Mouse (Mus musculus): ENCODE measurements at regions not wholly inside any gene's neighbourhood (a gene's known extent, or its start where the extent isn't known, plus 50 kb on each side); places are given as distances from the start of the nearest gene placed in this dataset.

DNA sequence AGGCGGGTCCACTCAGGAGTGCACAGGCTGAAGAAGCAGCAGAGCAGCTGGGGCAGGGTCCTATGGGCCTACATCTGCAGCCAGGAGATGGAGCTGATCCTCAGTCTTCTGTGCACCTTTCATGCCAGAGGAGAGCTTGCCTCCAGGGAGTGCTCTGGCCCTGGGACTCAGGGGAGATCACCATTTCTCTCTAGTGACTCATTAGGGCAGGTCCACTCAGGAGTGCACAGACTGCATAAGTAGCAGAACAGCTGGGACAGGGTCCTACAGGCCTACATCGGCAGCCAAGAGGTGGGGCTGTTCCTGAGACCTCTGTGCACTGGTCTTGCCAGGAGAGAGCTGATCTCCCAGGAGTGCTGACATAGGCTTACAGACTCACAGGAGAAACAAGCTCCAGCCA is 159.4 kb upstream of the Gm21897 start:
- DNase-seq (ENCODE audit: low read depth, low spot score), result no peak

DNA sequence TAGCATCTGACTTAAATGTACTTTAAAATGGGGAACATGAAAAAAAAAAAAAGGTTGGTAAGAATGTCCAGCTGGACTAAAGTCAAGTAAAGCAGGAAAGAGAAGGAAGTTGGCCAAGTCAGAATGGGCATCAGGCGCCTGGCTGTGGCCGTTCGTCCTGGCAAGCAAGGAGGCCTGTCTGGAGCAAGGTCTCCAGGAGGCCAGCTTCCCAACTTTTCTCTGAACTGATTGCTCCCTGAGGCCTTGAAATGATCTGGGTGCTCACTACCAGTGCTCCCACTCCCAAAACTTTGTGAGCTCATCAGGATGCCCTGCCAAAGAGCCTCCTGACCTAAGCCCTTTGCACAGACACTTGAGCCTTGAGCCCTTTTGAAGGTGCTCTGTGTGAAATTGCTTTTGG is 141.7 kb upstream of the Gm21897 start:
- no peak for DNase-seq (ENCODE audit: low read depth, low spot score)

DNA sequence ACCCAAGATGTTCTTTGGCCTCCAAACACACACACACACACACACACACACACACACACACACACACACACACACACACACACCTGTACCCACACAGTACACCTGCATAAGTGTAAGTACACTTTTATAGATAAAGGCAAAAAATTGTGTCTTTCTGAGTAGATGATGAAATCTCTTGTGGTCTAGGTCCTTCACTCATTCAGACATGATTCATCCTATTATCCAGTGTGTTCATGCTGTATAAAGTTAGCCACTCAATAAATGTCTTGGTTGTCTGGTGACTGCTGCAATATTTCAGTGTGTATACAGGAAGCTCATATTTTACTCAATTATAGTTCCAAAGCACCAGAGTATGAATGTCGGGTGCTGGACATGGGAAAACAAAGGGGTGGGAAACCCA is 131.5 kb upstream of the Gm21897 start:
- no peak for DNase-seq (ENCODE audit: low read depth, low spot score)

DNA sequence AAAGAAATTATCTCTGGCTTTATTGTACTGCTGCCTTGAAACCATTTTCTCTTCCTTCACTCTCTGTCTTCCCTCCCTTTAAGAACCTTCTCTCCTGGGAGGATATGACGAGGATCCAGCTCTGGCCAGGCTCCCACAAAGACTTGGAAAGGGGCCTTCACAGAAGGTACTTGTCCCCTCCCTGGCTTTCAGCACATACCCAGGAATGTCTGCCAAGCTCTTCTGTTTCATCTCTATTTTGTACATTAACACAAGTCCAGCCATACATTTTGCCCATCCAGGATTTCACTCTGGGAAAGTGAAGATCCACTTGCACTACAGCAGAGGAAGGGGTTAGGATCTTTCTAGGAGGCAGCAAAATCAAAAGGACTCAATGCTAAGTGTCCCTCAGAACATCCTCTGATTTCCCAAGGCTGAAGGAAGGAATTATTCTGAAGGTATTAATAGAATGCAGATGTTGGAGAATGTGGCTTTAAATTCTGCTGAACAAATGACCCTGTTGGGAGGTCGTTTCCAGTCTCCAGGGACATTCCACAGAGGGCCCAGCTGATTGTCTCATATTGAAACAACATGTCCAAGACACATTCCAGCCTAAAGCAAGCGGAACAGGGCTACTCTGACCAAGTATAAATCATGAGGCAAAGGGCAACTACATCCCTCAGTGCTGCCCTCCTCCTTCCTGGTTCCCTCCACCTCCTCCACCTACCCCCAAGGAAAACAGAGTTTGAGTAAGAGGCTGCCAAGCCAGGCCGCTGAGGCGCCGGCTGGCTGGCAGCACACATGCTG is 122.1 kb upstream of the Gm21897 start:
- peak; percentile 6 for DNase-seq (ENCODE audit: low read depth, low spot score)

DNA sequence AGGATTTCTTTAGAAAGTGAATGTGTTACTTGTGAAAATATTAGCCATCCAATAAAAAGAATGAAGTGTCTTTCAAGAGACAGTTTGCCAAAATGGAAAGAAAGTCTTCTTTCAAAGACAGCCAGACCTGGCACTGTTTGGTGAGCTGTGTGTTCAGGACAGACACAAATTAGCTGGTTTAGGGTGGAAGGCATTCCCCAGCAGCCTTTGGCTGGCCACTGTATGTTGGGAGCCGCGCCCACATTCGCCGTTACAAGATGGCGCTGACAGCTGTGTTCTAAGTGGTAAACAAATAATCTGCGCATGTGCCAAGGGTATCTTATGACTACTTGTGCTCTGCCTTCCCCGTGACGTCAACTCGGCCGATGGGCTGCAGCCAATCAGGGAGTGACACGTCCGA is 121.3 kb upstream of the Gm21897 start:
- peak; percentile 2 for DNase-seq (ENCODE audit: low read depth, low spot score)

DNA sequence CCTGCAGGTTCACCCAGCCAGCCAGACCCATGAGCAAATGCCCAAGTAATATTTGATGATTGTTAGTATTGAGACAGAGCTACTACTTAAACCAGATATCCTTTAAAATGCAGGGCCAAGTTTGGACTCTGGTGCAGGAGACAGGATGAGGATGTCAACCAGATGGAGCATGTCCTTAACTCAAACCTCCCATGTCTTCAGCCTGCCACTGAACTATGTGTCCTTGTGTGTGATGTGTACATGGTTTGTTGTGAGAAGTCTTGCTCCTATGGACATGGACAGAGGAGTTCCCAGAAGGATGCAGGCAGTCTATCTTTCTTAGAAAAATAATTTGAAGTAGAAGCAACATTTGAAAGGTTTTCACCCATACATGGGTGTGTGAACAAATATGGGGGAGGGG is 120.4 kb upstream of the Gm21897 start:
- no peak for DNase-seq (ENCODE audit: low read depth, low spot score)

DNA sequence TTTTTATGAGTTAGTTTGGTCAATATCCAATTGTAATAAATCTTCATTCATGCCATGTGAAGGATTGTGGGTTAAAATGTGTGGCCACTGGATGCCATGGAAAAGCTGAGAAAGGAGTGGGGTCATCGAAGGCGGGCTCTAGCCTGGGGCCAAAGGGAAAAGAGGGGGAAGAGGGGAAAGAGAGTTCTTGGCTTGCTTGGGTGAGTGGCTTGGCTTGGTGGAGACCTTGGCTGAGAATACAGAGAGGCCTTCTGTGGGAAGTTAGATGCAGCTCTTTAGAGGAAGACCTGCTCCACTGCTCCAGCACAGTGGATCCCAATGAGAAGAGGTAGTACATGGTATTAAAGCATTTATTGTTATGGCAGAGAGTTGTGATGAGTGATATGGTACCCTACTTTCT is 101.3 kb upstream of the Gm21897 start:
- no peak for DNase-seq (ENCODE audit: low read depth, low spot score)

DNA sequence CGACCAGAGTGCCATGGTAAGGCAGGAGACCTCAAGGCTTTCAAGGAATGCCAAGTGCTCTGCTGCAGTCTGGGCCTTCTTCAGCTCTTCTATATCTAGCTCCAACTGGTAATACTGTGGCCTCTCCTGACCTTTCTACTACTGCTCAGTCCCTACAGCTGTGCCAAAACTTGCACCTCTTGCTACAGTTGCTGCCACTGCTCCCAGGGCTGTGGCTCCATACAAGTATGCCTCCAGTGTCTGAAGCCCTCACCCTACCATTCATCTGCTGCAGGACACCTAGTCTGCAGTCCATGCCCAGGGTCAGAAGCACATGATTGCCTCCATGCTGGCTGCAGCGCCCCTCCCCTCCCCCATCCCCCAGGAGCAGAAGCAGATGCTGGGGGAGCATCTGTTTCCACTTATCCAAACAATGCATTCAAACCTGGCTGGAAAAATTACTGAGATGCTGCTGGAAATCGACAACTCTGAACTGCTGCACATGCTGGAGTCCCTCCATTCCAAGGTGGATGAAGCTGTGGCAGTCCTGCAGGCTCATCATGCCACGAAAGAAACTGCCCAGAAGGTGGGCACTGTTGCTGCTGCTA is 96.2 kb upstream of the Gm21897 start:
- DNase-seq (ENCODE audit: low read depth, low spot score), result no peak

DNA sequence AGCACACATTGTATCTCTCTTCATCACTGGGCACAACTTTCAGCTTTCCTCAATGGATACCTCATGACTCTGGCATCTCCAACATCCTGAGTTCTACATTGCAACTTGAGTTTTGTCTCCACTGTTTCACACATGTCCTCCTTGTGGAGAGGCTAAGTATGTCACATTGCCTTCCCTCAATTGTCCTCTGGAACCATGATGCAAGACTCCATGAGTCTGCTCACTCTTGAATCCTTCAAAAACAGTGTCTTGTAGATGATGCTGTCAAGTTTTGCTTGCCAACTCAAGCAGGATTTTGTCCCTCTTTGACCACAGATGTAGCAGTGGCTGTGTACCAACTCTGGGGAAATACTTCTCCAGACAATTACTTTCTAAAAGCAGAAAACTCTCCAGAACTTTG is 79.4 kb upstream of the Gm21897 start:
- no peak for DNase-seq (ENCODE audit: low read depth, low spot score)

DNA sequence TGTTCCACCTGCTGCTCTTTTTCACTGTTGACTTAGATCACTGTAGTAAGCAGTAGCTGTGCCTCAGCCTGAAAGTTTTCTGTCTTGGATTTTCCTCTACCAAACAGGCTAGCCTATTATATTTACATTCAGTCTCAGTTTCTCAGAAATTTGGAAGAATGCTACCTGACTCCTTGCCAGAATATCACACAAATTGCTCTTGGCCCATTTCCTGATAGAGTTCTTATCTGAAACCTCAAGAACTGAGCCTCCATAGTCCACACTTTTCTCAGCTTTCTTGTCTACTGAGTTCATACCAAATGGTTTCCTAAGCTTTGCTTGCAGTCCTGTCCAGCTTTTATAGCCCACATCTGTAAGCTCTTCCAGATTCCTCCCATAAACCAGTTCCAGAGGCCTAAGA is 78.8 kb upstream of the Gm21897 start:
- DNase-seq (ENCODE audit: low read depth, low spot score), result no peak

DNA sequence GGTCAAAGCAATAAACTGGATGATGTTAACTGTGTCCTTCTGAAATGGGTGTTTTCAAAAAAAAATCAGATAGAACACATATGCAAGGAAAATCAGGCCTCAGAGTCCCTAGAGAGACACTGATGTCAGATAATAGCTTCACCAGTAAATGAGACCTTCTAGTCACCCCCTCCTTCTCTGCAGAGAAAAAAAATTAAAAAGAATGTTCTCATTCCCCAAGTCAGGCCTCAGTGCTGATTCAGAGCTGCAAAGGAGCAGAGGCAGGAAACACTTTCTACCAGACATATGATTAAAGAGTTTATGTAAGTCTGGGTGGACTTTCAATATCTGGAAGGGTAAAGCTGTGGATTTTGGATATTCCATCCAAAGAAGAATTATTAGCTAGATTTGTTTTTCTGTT is 67.1 kb upstream of the Gm21897 start:
- DNase-seq (ENCODE audit: low read depth, low spot score), result no peak

DNA sequence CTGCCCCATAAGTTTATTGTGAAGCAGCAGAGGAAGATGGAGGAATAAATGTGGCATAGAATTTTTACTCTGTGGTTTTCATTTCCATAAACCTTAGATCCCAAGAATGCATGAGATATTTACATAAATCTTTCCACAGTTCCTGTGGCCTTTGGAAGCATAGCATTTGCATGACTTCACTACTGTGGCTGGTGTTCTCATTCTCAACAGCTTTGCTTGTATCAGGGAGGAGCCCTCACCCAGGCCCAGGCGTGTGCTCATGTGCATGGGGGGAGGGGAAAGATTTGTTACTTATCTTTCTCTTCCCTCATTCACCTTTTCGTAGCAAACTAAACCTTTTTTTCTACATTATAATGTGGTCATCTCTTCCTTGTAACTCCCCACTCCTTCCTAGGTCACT is 65.6 kb upstream of the Gm21897 start:
- DNase-seq (ENCODE audit: low read depth, low spot score), result no peak

DNA sequence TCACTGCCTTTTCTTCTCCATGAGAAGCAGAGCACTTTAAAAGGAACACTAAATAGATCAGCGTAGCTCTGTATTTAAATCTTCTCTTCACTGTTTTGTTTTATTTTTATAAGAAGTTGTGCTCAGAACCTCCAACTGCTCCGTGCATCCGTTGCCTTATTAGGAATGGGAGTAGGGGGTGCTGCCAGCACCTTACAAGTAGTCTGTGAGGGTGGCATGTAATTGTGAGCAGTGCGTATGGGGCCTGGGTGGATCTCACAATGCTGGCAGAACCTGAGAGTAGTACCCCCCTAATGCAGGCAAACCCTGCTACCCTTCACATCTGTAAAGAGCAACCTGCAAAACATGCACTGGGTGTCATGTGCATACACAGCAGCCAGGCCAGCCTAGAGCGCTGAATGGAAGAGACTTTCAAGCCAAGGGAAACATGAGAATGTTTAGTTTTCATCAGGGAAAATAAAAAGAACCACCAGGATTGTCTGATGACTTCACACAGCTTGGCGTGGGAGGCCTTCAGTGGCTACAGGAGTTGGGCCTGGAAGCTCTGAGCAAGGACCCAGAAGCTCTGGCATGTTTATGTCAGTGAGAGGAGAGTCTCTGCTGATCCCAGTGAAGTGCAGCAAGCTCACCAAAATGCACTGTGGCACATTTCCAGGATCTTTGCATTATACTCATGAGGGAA is 64.5 kb upstream of the Gm21897 start:
- DNase-seq (ENCODE audit: low read depth, low spot score), result peak; percentile 50

DNA sequence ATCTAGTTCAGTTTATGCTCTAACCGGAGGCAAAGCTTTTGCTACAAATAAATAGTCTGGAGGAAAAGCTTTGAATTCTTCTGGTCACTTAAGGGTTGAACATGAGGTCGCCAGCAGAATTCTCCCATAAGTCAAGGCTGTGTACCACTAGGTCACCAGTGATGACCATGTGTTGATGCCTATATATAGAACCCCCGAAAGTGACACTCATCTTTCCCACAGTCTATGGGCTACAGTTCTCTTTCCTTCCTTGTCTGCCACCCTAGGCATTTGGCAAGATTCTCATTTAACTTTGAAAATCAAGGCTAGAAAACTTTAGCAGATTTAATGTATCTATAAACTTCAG is 63.9 kb upstream of the Gm21897 start:
- no peak for DNase-seq (ENCODE audit: low read depth, low spot score)

DNA sequence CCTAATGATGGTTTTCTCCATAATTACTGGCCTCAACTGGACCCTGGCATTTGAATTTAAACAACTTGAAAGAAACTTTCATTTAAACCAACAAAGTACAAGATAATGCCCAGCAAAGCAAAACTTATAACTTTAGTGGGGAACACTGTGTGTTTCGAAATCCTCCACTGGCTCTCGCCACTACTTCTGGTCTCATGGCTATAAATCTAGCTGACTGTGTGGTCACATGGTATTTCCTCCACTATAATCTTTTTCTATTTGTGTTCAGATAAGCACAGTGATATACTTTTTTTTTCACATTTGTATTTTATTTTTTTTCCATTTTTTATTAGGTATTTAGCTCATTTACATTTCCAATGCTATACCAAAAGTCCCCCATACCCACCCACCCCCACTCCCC is 62.6 kb upstream of the Gm21897 start:
- no peak for DNase-seq (ENCODE audit: low read depth, low spot score)

DNA sequence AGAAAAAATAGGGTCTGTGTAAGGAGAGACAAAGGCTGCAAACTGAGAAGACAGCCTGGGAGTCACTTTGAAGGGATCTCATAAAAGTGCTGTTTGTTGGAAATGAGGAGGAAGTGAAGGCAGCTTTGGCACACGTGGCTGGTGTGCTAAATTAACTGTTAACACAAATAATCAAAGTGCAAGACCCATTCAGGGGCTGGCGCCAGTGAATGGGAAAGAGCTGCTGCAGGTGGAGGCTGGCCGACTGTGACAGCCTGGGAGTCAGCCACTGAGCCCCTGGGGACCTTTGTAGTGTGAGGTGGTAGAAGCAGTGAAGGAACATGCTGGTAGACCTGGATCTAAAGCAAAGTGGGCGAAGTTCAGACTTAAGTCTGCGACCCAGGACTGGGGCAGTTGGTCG is 57.8 kb upstream of the Gm21897 start:
- DNase-seq (ENCODE audit: low read depth, low spot score), result no peak

DNA sequence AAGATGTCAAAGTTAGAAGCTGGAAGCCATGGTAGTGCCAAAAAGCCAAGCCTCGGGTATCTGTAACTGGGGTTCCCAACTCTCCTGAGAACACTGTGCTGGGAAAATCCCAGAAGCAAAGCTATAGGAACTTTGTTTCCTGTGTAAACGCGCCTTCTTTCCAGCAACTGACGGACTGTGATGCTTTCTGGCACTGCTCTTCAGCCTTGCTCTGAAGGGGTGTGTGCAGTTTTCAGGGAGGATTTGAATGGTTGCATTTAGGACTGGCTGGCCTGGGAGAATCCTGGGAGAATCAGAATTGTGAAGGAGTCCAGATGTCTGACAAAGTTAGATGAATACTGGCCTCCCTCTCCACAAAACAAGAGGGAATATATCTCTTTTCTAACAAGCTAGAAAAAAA is 57.2 kb upstream of the Gm21897 start:
- no peak for DNase-seq (ENCODE audit: low read depth, low spot score)
